Mouse (Mus musculus): ENCODE results near the gene Cdh15.

Cdh15 gene

DNA sequence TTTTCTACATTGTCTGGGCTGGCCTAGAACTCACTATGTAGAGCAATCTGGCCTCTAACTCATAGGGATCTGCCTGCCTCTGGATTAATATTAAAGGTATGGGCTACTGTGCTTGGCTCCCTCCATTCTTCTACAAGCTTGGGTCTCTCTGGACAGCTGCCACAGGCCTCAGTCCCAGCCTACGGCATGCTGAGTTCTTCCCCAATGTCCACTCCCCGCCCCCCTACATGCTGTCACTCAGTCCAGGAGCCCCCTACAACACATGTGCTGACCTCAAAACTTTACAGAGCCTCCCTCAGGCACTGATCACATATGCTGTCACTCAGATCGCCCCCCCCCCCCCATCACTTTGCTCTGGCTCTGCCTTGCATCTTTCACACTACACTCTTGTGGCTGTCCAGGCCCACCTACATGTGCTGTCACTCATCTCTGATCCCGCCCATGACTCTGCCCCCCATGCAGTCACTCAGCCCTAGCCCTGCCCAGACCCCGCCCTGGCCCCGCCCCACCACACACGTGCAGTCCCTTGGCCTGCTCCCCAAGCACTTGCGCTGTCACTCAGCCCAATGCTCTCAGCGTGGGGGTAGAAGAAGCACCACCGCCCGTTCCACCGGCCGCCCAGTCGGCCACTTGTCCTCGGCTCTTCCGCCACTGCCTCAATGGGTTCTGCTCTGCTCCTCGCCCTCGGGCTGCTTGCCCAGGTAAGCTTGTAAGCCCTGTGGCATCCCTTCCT is at the start of gene Cdh15:
TSS of gene Cdh15 (plus strand) at position 138 of the 733 bp plus-strand sequence.
- no peak for DNase-seq

DNA sequence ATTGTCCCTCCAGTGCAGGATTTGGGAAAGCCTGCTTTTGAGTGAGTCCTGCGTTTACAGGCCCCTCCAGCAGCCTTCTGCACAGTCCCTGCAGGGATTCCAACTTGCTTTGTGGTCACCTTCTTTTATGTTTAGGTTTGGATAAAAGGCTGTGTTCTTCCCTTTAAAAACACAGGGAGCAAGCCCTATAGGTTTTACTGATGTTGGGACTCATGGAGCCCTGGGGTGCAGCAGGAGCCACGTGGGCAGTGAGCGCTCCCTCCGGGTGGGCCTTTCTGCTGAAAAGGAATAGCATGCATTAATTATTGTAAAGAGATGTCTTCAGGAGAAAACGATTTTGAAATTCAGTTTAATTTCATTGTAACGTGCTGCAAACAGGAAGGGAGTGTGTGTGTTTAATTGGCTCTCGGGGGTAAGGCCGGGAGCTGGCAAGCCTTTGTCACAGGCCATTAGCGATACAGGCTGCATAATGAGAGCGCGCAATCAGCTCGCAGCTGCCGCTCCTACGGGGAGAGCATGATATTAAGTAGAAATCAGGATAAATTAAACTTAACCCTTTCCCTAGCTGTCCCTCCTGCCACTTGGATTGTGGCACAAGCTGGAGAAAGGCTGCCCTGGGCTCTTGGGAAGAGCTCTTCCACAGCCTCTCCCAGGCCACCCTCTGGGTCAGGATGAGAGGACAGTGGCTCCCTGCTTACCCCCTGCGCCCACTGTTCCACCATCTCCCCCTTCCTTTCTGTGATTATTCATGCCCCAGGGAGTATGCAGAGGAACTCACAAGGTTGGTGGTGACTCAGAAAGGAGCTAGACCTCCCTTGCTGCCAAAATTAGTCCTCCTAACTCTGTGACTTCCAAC is 43.6 kb upstream of the Cdh15 start:
- no peak for DNase-seq

DNA sequence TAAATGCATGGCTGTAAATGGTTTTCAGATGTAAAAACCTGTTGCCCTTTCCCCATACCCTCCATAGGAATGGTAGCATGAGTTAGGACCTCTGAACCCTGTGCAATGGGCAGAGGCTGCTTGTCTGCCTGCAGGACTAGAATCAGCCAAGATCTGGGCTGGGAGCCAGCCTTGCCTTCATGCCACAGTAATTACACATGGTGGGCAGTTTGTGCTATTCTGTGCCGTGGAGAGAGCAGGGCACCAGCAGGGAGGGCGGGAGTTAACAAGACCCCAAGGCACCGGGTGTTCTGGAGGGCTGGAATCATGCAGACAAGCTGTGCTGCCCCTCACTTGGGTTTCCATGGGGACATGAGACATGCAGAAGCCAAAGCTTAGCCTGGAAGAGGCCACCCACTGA is 42.4 kb upstream of the Cdh15 start:
- peak; percentile 62 for DNase-seq

DNA sequence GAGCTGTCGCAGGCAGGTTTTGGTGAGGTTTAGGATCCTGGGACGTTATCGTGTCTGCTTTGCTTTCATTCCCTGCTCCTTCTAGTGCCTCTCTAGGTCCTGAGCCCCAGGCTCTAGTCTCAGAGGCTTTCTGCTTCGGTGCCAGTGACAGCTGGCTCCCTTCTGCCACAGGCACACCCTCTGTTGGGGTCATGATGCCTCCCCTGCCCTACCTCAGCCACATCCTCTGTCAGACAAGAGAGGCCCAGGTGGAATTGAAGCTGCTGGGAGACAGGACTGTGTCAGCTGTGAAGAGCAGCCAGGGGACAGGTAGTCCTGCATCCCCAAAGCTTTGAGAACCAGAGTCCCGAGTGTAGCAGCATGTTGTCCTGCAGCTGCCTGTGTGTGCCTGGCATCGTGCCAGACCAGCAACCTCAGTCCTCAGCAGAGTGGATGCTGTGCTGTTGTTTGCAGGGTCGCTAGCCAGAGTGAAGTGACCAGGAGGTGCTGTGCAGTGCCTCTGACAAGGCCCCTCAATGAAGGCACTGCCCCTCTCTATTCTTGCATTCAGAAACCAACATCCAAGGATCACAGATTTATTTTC is 40.7 kb upstream of the Cdh15 start:
- no peak for DNase-seq

DNA sequence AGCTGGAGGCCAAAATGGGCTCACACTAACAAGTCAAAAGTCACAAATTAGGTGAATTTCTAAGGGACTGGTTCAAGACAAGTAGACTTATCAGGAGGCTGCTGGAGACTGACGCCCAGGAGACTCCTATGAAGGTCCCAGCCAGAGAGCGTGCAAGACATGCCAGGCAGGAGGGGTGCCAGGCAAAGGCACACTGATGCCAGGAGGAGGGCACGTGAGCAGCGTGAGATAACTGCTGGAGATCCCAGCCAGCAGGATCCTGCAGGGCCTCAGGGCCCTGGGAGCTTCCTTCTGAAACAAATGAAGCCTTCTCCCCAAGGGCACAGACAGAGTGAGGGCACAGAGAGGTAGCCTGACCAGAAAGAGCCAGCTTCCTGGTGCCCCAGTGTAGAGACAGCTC is 39.9 kb upstream of the Cdh15 start:
- no peak for DNase-seq

DNA sequence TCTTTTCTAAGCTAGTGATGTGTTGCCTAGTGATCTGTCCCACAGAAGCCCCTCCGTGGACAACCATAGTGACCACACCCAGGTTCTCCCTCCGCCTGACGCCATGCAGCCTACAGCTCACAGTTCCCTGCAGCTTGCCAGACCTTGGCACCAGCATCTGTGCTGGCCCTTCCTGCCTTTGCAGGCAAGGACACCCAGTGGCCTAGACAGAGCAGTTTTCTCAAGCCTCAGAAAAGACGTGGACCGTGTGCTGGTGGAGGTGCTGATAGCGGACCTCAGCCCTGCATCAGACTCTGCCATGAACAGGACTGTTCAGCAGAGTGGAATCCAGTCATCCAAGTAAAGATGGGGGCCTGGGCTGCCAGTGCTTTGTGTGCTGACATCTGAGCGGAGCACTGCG is 37.4 kb upstream of the Cdh15 start:
- DNase-seq, result no peak

DNA sequence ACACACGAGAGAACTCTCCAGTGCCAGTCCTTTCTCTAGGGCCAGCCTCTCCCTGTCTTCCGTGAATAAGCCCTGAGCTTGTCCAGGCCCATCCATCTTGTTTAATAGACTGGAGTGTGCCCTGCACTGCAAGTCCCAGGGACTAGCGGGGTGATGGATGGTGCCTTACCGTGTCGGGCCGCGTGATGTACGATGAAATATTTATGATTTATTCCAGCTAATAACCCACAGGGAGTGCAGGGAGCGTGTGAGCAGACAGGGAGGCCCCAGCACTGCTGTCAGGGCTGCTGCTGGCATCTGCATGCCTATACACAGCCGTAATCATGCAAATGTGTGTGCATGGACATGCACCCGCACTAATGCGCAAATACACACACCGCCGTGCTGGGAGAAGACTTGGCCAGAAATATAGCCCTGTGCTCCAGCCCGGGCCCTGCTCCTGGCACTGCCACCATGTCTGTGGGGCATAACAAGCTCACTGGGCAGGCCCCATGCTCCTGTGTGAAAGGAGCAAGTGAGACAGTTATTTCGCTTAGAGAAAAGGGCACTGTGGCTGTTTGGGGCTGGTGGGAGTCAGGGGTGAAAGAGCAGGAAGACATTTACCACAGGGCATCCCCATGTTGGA is 35.8 kb upstream of the Cdh15 start:
- no peak for DNase-seq

DNA sequence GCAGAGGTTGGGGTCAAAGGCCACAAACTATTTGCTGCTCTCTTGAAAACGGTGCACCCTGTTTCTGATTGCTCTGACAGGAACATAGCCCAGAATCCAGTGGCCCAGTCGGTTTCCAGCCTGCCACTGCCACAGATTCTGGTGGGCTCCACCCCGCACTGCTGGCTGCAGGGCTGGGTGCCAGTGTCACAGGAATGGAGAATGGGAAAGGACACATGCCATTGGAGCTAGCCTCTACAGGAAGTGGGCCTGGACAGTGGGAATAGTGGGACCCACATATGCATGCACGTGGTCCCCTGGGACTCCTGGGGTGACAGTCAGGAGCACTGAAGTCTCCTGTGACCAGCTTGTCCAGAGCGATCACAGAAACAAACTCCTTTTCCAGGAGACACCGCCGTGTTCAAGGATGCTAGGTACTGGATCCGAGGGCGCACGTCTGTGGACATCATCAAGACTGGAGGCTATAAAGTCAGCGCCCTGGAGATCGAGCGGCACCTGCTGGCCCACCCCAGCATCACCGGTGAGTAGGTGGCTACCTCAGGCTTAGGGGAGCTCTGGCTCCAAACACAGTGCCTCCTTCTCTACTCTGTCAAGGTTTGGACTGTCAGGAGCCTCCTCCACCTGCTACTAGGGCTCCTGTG is 35.0 kb upstream of the Cdh15 start:
- DNase-seq, result no peak

DNA sequence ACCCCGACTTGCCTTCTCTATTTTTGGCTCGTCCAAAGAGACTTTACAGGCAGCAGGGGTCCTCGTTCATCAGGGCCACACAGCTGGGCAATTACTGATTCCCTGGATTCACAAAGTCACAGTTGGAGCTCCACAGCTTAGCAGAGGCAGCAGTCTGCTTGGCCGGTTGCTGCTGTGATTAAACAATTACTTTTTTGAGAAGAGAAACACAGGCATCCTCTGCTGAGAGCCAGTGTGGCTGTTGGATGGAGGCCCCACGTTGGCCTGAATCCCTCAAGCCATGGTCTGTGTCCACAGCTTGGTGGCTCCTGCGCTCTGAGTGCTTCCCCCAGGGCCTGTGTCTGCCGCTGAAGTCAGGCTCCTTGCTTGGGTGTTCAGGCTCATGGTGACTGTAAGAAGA is 33.2 kb upstream of the Cdh15 start:
- DNase-seq, result no peak

DNA sequence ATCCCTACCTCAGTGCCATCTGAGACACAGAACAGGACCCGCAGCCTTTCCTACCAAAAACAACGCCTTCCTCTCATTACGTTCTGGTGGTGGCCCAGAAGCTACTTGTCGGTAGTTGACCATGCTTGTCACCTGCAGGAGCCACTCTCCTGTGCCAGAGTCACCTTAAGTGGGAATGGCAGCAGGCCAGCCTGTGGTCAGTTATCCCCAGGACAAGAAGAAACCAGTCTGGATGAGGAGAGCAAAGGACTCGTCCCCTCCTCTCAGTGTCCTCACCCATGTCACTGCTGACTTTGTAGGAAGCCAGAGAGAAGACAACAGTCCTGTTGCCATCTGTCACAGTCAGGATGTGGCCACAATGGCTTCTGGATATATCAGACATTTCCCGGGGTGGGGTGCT is 30.8 kb upstream of the Cdh15 start:
- DNase-seq, result no peak

DNA sequence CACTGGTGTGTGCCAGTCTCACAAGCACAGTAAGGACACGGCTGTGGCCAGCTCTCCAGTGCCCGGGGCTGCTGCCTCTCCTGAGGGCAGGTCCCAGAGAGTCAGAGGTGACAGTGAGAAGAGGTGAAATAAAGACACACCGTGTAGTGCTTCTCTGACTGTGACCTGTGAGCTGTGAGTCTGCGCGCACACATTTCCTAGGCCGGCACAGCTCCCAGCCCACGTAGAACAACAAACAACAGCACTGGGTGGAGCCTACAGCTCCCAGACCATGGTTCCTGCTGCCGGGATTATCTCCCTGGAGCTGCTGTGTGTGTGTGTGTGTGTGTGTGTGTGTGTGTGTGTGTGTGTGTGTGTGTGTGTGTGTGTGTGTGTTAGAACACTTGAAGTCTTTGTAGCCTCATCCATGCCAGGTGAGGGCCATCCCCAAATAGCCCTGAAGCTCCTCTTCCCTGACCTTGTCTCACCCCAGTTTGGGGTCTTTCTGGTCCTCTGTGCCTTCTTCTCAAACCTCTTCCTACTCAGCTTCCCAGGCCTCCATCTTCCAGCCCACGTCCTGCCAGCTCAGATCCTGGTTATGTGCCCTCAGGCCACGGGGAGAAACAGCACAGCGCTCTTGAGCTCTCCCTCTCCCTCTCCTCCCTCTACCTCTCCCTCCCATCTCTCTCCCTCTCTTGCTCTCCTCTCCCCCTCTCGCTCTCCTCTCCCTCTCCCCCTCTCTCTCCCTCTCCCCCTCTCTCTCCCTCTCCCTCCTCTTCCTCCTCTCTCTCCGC is 29.9 kb upstream of the Cdh15 start:
- no peak for DNase-seq

DNA sequence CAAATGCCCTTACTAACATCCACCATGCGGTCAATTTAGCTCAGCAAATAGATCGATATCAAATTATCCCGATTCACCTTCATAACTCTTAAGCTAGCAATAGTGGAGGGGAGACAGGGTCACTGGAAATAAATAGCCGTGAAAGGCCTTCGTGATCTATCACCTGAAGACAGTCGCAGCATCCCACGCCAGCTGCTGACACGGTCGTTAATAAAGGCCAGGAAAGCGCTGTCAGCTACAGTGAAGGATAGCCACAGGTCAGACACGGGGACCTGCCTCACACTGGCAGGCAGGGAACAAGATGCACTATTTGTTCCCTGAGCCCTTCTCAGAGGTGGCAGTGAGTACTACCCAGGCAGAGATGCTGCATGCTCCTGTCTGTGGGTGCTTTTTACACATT is 28.0 kb upstream of the Cdh15 start:
- no peak for DNase-seq

DNA sequence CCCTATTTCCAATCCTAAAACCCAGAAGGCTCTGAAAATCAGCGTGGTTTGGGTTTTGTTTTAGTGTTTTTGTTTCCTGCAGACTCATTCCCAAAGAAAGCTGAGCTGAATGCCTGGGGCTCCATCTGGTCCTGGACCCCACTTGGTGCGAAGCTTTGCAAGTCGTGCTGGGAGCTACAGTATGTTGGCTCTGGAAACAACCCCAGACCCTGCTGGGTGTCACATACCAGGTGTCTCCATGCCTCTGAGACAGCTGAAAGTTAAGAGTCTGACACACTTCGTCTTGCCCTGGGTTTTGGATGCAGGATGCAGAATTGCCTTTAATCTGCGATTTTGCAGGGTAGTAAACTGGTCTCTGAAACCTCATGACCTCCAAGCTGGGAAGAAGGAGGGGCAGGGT is 23.2 kb upstream of the Cdh15 start:
- no peak for DNase-seq

DNA sequence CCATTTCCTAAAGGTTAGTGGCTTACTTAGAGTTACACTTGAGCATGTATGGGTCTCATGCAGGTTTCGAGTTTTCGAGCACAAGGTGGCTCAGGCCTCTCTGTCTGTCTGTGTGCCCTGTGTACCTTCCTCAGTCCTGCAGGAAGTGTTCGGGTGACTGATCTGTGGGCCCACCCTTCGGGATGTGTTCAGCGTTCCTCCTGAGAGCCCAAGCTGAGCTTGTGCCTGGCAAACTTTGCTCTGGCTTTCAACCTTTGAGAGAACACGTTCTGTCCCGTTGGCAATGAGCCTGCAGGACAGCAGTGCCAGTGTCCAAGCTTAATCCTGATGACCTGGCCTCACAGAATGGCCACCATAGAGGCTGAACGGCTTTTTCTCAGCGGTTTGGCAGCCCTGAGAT is 22.8 kb upstream of the Cdh15 start:
- DNase-seq, result peak; percentile 89

DNA sequence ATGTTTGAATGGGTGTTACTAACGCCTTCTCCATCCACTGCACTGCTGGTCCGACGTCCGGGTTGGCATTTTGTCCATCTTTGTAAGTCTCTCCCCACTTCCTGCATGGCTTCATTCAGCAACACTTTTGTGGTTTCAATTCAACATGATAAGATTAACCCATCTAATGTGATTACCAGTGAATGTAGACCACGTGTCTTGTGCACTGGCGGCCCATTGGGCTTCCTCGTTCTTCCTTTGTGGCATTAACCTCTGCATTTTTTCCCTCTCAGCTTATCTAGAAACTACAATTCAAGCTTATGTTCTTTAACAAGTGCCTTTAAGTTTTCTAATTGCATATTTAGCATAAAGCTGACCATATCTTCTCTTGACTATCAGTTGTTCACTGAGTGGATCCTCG is 22.4 kb upstream of the Cdh15 start:
- no peak for DNase-seq

DNA sequence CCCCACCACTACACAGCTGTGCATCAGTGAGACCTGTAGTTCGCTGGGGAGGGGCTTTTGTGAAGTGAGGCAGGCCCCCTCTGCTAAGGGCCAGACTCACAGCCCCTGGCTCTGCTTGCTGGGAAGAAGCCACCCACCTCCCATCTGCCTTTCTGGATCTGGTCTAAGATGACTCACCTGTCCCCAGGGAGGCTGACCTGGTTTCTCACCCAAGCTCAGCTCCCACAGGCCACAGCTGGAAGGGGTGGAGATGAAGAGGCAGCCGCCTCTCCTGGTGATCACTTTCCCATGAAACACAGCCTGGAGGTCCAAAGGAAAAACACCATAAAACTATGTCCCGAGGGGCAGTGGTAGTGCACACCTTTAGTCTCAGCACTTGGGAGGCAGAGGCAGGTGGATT is 18.4 kb upstream of the Cdh15 start:
- no peak for DNase-seq

DNA sequence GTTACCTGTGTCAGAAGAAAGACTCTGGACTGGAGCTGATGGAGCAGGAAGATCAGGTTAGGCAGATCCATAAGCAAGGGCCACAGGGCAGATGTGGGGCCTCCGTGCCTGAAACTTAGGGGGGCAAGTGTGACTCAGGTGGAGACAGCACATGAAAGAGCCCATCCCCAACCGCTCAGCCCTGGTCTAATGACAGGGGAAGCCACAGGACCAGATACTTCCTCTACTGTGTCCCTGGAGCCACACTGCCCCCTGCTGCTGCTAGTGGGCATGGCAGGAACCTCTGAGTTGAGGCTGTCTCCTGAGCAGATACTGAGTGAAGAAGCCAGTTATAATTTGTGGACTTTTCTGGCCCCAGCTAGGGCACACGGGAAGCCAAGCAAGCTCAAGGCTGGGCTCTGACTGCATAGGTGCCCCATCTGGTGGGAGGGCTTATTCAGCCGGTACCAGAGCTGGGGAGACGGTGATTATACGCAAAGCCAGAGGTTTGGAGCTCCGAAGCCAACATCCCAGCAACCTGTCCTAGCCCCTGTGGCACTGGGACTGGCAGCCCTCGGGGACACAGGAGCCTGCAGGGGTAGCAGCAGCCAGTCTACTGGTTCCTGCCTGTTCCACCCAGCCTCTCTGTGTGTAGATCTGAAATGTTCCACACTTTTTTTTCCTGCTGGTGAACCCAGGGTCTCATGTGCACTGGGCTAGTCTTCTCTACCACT is 17.3 kb upstream of the Cdh15 start:
- peak; percentile 94 for DNase-seq

DNA sequence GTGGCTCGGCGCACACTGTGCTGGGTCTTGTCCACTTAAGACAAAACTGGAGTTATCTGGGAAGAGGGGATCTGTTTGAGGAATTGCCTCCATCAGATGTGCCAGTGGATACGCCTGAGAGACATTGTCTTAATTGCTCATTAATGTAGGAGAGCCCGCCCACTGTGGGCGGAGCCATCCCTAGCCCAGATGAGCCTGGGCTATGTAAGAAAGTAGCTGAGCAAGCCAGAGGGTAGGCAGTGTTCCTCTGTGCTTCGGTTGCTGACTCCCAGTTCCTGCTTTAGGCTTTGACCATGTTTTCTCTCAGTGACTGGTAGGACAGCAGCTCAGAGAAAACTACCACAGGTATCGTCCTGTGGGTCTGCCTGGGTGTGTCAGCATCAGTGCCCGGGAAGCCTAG is 13.3 kb upstream of the Cdh15 start:
- peak; percentile 31 for DNase-seq

DNA sequence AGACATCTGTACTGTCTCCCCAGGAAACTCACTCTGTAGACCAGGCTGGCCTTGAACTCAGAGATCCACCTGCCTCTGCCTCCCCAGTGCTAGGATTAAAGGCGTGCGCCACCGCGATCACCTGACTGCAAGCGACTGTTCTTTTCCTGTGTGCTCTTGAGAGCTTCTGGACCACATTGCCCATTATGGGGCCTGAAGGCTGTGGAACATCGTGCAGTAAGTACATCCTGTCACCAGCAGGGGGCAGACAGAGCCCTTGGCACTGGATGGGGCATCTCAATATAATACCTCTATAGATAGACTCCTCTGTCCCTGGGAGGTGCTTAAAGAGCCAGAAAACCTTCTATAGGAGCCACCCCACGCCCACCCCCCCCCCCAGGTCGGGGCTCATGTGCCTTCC is 12.8 kb upstream of the Cdh15 start:
- peak; percentile 76 for DNase-seq

DNA sequence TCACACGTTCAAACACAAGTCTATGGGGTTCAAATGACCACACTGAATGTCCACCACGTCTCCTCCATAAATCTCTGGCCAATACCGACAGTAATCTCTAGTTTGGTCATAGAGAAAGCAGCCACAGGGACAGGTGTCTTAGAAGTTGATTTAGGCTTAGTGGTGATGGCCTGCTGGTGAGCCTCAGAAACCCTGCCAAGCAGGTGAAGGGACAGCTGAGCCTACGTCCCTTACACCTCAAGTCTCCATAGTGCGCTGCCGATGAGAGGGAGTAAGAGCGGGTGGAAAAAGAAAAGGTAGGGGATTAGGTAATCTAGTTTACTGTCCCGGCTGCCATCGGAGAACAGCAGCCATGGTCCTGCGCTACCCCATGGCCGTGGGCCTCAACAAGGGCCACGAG is 11.6 kb upstream of the Cdh15 start:
- no peak for DNase-seq

DNA sequence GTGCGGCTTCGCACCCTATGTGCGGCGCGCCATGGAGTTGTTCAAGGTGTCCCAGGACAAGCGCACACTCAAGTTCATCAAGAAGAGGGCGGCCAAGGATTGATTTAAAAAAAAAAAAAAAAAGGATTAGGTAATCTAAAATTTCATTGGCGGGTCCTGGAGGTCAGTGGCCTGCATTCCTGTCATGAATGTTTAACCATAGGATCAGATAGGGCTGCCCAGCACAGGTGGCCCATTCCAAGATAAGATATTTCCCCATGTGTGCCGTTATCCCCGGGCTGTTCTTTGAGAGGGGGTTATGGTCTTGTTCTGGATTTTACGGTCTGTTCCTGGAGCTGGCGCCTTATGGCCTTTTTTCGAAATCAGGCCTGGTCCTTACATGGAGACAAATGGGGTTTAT is 11.1 kb upstream of the Cdh15 start:
- no peak for DNase-seq

DNA sequence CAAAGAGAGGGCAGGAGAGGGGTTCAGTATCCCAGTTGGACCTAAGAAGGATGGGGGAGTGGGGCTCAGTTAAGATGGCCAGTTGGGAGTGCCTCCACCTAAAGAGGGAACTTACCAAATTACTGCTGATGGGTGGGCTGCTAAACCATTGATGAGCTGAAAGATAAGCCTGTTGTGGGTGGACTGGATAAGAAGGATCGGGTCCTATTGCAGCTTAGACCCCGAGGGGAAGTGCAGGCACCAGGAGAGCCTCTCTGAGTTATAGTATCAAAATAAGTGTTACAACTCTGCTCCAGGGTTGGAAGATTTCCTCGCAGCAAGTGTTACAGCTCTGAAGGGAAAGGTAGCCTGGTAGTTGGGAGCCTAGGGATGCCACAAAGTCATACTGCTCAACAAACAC is 3.6 kb upstream of the Cdh15 start:
- DNase-seq, result no peak

Data from kidney, adult 9 months (tissue).